Mouse (Mus musculus): ENCODE measurements at regions not wholly inside any gene's neighbourhood (a gene's known extent, or its start where the extent isn't known, plus 50 kb on each side); places are given as distances from the start of the nearest gene placed in this dataset.

DNA sequence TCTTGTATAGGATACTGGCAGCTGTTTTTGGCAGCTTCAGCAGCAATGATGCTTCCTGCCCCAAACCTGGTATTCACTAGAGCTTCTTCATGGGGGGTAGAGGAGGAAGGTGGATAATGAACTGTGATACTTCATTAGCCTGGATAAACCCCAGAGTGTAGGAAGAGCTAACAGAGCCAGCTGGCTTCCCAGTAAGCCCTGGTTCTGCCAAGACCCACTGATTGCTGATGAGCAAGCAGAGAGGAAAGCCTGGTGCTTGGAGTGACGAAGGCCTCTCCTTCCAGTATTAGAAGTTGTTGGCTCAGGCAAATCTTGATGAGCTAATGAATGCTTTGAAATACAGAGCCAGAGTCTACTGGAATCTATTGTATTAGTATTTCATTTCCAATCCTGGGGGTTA lies 370.8 kb upstream of the Pkn2 start:
- TF ChIP-seq CTCF (IDR thresholded peaks at IDR 0.05) (no peak), EP300 (IDR thresholded peaks at IDR 0.05) (no peak)

All from lung, postnatal 0 days (tissue).